Comparison of ENCODE assay signal across 8 mouse cellular contexts in genomic region chr14:25841579-25841978, GRCm38 (mm10). TPM values are rescaled to one million over a fixed set of nuclear protein-coding genes. Genes with fewer than 3 reads are reported as not detected.
DNase-seq lines count a peak whose midpoint lies in the region; ATAC-seq and TF ChIP-seq lines count a peak whose summit lies in the region.

No protein-coding gene starts in this region.

- H3K36me3 ChIP-seq in liver, adult 2 months (ENCODE audit: control insufficient read depth, insufficient read depth, low read length): no peaks in the 10 kb centered on the region
- H3K36me3 ChIP-seq in embryonic facial prominence, embryonic 15.5 days: no peaks in the 10 kb centered on the region
- no peaks in the 10 kb centered on the region for H3K36me3 ChIP-seq in limb, embryonic 13.5 days

- 3% methylated on average over 4 of the region's 4 CpGs for WGBS in liver, adult 2 months
- 2% methylated on average over 4 of the region's 4 CpGs for WGBS in embryonic facial prominence, embryonic 15.5 days
- 5% methylated on average over 4 of the region's 4 CpGs for WGBS in limb, embryonic 13.5 days

- no peak for TF ChIP-seq POLR2A in liver, adult 2 months (IDR thresholded peaks at IDR 0.05; ENCODE audit: extremely low read depth, insufficient read depth, low read length)

- peaks cover 10% of the 10 kb centered on the region for H3K4me1 ChIP-seq in liver, adult 2 months (ENCODE audit: control insufficient read depth, insufficient read depth, low read length)
- peaks cover 14% of the 10 kb centered on the region for H3K4me1 ChIP-seq in embryonic facial prominence, embryonic 15.5 days
- peaks cover 11% of the 10 kb centered on the region for H3K4me1 ChIP-seq in limb, embryonic 13.5 days

- H3K4me3 ChIP-seq in liver, adult 2 months (ENCODE audit: insufficient read depth, low read depth, low read length): 0 out of 2 replicates have a peak overlapping the region, but pooled peaks have one; percentile 94
- peak overlapping the region; percentile 73 for H3K4me3 ChIP-seq in embryonic facial prominence, embryonic 15.5 days (replicated peaks)
- peak overlapping the region; percentile 71 for H3K4me3 ChIP-seq in limb, embryonic 13.5 days

- no peak for TF ChIP-seq CTCF in liver, adult 2 months (IDR thresholded peaks at IDR 0.05; ENCODE audit: low read depth, low read length)

- H3K9ac ChIP-seq in liver, adult 2 months (ENCODE audit: low read depth, low read length): no peak overlapping the region
- no peak overlapping the region for H3K9ac ChIP-seq in embryonic facial prominence, embryonic 15.5 days
- H3K9ac ChIP-seq in limb, embryonic 13.5 days: no peak overlapping the region

- ATAC-seq in embryonic facial prominence, embryonic 15.5 days (ENCODE audit: insufficient number of reproducible peaks, low FRiP score, low TSS enrichment, low read depth): no peak
- ATAC-seq in limb, embryonic 13.5 days (ENCODE audit: low FRiP score, low read depth): no peak
- ATAC-seq in neutrophil, adult 5-6 weeks (ENCODE audit: extremely low read depth, insufficient number of reproducible peaks, low FRiP score, poor library complexity, severe bottlenecking): peak; percentile 27; the same call in 1 of the 2 replicates

- DNase-seq in liver, adult 2 months (ENCODE audit: extremely low read depth, low read depth, low spot score): no peak
- DNase-seq in liver: no peak
- no peak for DNase-seq in left cerebral cortex, adult 9 months (ENCODE audit: low spot score in 2 of 2)
- no peak for DNase-seq in kidney, postnatal 36 days
- DNase-seq in kidney, postnatal 25 days: no peak

- H3K27me3 ChIP-seq in liver, adult 2 months (ENCODE audit: control insufficient read depth, insufficient read depth, low read length): no peaks in the 10 kb centered on the region
- H3K27me3 ChIP-seq in embryonic facial prominence, embryonic 15.5 days: no peaks in the 10 kb centered on the region
- H3K27me3 ChIP-seq in limb, embryonic 13.5 days: peaks cover 39% of the 10 kb centered on the region

- H3K27ac ChIP-seq in liver, adult 2 months (replicated peaks; ENCODE audit: insufficient read depth, low read depth, low read length): no peak overlapping the region
- no peak overlapping the region for H3K27ac ChIP-seq in embryonic facial prominence, embryonic 15.5 days (replicated peaks)
- no peak overlapping the region for H3K27ac ChIP-seq in limb, embryonic 13.5 days

- H3K79me2 ChIP-seq in liver, adult 2 months (ENCODE audit: control insufficient read depth, insufficient read depth, low read length): peaks cover 28% of the 10 kb centered on the region

- H3K9me3 ChIP-seq in embryonic facial prominence, embryonic 15.5 days (replicated peaks): no peaks in the 10 kb centered on the region
- H3K9me3 ChIP-seq in limb, embryonic 13.5 days: no peaks in the 10 kb centered on the region

- H3K4me2 ChIP-seq in embryonic facial prominence, embryonic 15.5 days (replicated peaks): peak overlapping the region; percentile 95
- peak overlapping the region; percentile 97 for H3K4me2 ChIP-seq in limb, embryonic 13.5 days (replicated peaks)

RNA-seq across cellular contexts. Expression of gene Anxa11, which starts 0.4 kb away (rescaled TPM):
- 11.7 and 14.5 TPM in 2 replicates for total RNA-seq in liver, adult 2 months (2014; rRNA removed)
- 30.5 and 33.6 TPM in 2 replicates for polyA plus RNA-seq in liver, adult 2 months (2012; rRNA removed)
- polyA plus RNA-seq in embryonic facial prominence, embryonic 15.5 days (2015; fragmentation: Nextera tagmentation; extraction: Ambion mirVana): 29.4 and 29.6 TPM in 2 replicates
- 10.9 and 13.0 TPM in 2 replicates for polyA plus RNA-seq in limb, embryonic 13.5 days (2015; fragmentation: Nextera tagmentation; extraction: Ambion mirVana)
- 43.6 and 47.0 TPM in 2 replicates for total RNA-seq in neutrophil, adult 5-6 weeks (2017)
